In genomic region chr3:131339280-131339679, GRCm38 (mm10) we compare ENCODE assay signal across 17 mouse cellular contexts.
"Had no signal": no experiment of that assay in that cellular context is flagged by ENCODE, and none has a peak within 500 bp of the region (broad histone marks: within the 10 kb centered on the region; RNA-seq: fewer than 3 reads in every experiment).

No protein-coding gene starts in this region.

- H3K36me3 ChIP-seq: kidney, embryonic 15.5 days; midbrain, embryonic 12.5 days had no signal

- H3K4me2 ChIP-seq: kidney, embryonic 15.5 days; lung, embryonic 14.5 days; midbrain, embryonic 12.5 days had no signal

- H3K27me3 ChIP-seq: kidney, embryonic 15.5 days; midbrain, embryonic 12.5 days had no signal

- H3K4me3 ChIP-seq: kidney, embryonic 15.5 days; left cerebral cortex, adult 2 months; midbrain, embryonic 12.5 days had no signal

- H3K27ac ChIP-seq: kidney, embryonic 15.5 days; left cerebral cortex, adult 2 months; liver, embryonic 14.5 days; macrophage; midbrain, embryonic 12.5 days had no signal

- H3K9me3 ChIP-seq: kidney, embryonic 15.5 days; midbrain, embryonic 12.5 days had no signal

- H3K4me1 ChIP-seq: midbrain, embryonic 12.5 days had no signal

- DNase-seq: kidney, adult 11 months; kidney, adult 8-10 months; kidney, postnatal 10 days; kidney, postnatal 36 days; layer of hippocampus, postnatal 36 days; liver, postnatal 0 days; lung, embryonic 14.5 days; right cerebral cortex, postnatal 14 days; spleen, adult 18-20 months; thymus, postnatal 25 days had no signal

- ATAC-seq: liver, postnatal 0 days; lung, postnatal 0 days; midbrain, embryonic 16.5 days had no signal

- H3K9ac ChIP-seq: kidney, embryonic 15.5 days; liver, embryonic 14.5 days; liver, postnatal 0 days; lung, embryonic 14.5 days; midbrain, embryonic 12.5 days had no signal
